Mouse (Mus musculus) neutrophil, adult 59 days (primary cell): ENCODE measurements around the gene Cela3a. TPM values are rescaled to one million over a fixed set of nuclear protein-coding genes. Genes with fewer than 3 reads are reported as not detected.

Source experiments
- total RNA-seq, 2 experiments: library from RNA; stranded (reverse); gene quantifications; 1 replicate in 1 of 2; 2 replicates in 1 of 2; pipeline ENCODE4 v1.2.4; 2023

Cela3a gene
- total RNA-seq: not detected

DNA sequence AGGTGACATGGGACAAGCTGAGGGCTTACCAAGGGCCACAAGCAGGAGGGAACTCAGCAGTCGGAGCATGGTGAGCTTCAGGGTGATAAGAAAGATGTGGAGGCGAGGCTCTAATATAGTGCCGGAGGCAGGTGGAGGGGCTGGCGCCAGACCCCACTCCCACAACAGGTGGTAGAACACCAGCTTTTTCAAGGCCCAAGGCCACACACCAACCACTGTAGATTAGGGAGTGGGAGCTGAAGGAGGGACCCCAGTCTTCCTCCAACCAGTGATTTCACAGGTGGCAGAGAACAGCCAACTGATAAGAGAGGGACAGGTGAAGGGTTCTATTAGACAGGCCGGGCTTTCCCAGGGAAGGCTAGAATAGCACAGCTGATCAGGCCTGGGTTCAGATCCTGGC is at the start of gene Cela3a:
TSS of gene Cela3a (minus strand) at position 101 of the 400 bp plus-strand sequence.

DNA sequence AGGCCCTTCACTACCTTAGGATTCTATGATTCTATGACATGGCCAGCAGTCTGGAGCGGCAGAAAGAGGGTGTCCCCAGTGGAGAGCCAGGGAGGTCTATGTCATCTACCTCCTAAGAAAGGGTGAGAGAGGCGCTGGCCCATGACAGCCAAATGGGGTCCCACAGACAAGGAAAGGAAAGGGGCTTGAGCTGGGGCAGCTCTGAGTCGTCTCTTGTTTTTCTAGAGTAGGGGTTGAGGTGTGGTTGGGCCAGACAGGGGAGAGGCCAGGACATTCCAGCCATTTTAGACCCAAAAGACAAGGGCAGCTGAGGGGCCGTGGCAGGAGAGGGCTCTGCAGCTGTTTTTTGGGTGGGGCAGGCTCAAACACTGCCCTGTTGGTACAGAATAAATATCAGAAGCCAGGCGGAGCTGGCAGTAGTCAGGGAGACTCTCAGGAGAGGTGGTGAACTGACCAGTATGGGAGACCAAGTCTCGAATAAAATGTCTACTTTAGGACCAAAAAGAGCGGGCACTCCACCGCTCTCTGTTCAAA is 43.7 kb upstream of the Cela3a start, which contains the start of gene 1700013G24Rik:
TSS of gene 1700013G24Rik (plus strand) at position 51 of the 534 bp plus-strand sequence.

DNA sequence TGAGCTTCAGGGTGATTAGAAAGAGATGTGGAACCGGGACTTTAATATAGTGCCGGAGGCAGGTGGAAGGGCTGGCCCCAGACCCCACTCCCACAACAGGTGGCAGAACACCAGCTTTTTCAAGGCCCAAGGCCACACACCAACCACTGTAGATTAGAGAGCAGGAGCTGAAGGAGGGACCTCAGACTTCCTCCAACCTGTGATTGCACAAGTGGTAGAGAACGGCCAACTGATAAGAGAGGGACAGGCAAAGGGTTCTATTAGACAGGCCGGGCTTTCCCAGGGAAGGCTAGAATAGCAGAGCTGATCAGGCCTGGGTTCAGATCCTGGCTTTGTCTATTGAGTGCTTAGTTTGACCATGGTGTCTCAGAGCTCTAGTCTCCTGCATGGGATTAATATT is 20.9 kb upstream of the Cela3a start, which contains the start of gene Cela3b:
TSS of gene Cela3b (minus strand) at position 39 of the 400 bp plus-strand sequence.

DNA sequence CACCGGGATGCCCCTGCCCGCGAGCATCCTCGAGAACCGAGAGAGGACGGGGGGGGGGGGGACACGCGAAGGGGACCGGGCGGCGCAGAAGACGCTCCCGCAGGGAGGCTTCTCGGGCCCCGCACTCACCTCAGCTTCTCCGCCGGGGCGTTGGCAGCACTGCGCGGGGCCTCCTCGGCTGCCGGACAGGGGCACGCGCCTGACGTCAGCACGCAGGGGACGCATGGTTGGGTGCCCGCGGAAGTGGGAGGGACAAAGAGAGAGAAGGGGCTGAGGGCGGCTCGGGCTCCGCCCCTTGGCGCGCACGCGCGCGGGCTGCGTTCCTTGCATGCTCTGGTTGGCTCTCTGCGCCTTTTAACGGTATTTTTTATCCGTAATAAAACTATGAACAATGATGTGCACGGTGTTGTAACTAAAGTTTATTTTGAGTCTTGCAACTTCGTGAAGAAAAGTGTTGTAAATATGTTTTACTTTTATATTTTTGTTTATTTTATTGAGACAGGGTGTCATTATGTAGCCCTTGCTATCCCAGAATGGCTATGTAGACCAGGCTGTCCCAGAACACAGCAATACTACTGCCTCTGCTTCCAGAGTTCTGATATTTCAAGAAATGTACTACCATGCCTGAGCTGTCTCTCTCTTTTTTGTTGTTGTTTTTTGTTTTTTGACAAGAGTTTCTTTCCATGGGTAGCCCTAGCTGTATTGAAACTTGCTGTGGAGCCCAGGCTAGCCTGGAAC is 51.9 kb downstream of the Cela3a start, which contains the start of gene Cdc42:
TSS of gene Cdc42 (minus strand) at position 204 of the 738 bp plus-strand sequence.

Other genes with a start within 250 kb of the Cela3a start
- under 1 TPM in 1 of 2 experiments, not detected in 1; 0.09 TPM for gene Wnt4, start 132.3 kb downstream of the Cela3a start, total RNA-seq
- gene Cdc42, start 52.1 kb downstream of the Cela3a start, total RNA-seq: 100 to 1,000 TPM; 493 to 554 TPM
- gene Cela3b, start 20.7 kb upstream of the Cela3a start, total RNA-seq: not detected
- gene 1700013G24Rik, start 43.5 kb upstream of the Cela3a start, total RNA-seq: not detected
- gene Hspg2, start 59.0 kb upstream of the Cela3a start, total RNA-seq: under 1 TPM; 0.40 to 0.44 TPM
- not detected for gene Ldlrad2, start 164.8 kb upstream of the Cela3a start, total RNA-seq
- 10 to 100 TPM; 85.7 to 89.3 TPM for gene Usp48, start 184.0 kb upstream of the Cela3a start, total RNA-seq